Mouse (Mus musculus) CH12.LX (cell line): ENCODE data around the gene Sorbs2. TPM values are rescaled to one million over a fixed set of nuclear protein-coding genes. Genes with fewer than 3 reads are reported as not detected.

Source experiments
- DNase-seq: peaks from one replicate; pipeline ENCODE4 v3.0.0-alpha.2; 2013; ENCODE audit errors: extremely low read depth
- H3K27ac ChIP-seq: 2 replicates; pipeline ENCODE4 v1.5.1; 2012; ENCODE audit warnings: low read depth, mild to moderate bottlenecking, control low read depth, moderate library complexity; ENCODE audit not compliant: insufficient read depth
- H3K27me3 ChIP-seq: replicated peaks from 2 replicates; pipeline ENCODE3; 2012; ENCODE audit warnings: inconsistent platforms
- H3K36me3 ChIP-seq, 2 experiments: replicated peaks in 1 of 2; 2 replicates each; pipeline versions ENCODE3 to v1.6.1; 2012; ENCODE audit warnings: inconsistent platforms in 1 of 2, low read length in 1 of 2, mild to moderate bottlenecking in 1 of 2, mixed read lengths in 1 of 2, moderate library complexity in 1 of 2; ENCODE audit not compliant: control insufficient read depth in 1 of 2, insufficient read depth in 1 of 2
- H3K4me1 ChIP-seq, 2 experiments: 2 replicates each; pipeline ENCODE4 v1.6.1; 2012; ENCODE audit warnings: inconsistent platforms in 1 of 2, moderate library complexity in 1 of 2; ENCODE audit not compliant: insufficient read depth in 2 of 2, control insufficient read depth in 1 of 2
- H3K4me2 ChIP-seq: 2 replicates; pipeline ENCODE4 v1.6.1; 2012; ENCODE audit warnings: low read depth, mild to moderate bottlenecking, control low read depth; ENCODE audit not compliant: poor library complexity, insufficient read depth, severe bottlenecking
- H3K4me3 ChIP-seq, 3 experiments: fragments of 150-350 bp in 1 of 3; sonication (generic) in 1 of 3; replicated peaks in 1 of 3; 2 replicates each; pipeline versions ENCODE3 to v1.5.1; 2011 to 2012; ENCODE audit warnings: low read depth in 2 of 3, low read length in 2 of 3, mild to moderate bottlenecking in 2 of 3, moderate library complexity in 2 of 3, control low read depth in 1 of 3, improper control_type of control experiment in 1 of 3, inconsistent platforms in 1 of 3, mixed read lengths in 1 of 3; ENCODE audit not compliant: poor library complexity in 1 of 3
- H3K79me2 ChIP-seq: replicated peaks from 2 replicates; pipeline ENCODE4 v1.6.1; 2012; ENCODE audit warnings: mild to moderate bottlenecking, moderate library complexity; ENCODE audit not compliant: control insufficient read depth, poor library complexity, insufficient read depth, severe bottlenecking; ENCODE audit errors: extremely low read depth
- H3K9ac ChIP-seq: 2 replicates; pipeline ENCODE4 v1.6.1; 2012; ENCODE audit warnings: low read depth, mild to moderate bottlenecking, control low read depth, moderate library complexity; ENCODE audit not compliant: insufficient read depth
- H3K9me3 ChIP-seq: replicated peaks from 2 replicates; pipeline ENCODE3; 2012; ENCODE audit warnings: low read length, inconsistent platforms, mixed read lengths
- CHD1 ChIP-seq: IDR thresholded peaks from 2 replicates; pipeline ENCODE4 v1.6.1; 2012; ENCODE audit warnings: low read depth, low read length, improper control_type of control experiment, inconsistent platforms
- CHD2 ChIP-seq: IDR thresholded peaks from 2 replicates; pipeline ENCODE4 v1.6.1; 2011; ENCODE audit warnings: low read length, improper control_type of control experiment
- E2F4 ChIP-seq: IDR thresholded peaks from 2 replicates; pipeline ENCODE4 v1.6.1; 2011; ENCODE audit warnings: low read depth, low read length, improper control_type of control experiment; ENCODE audit not compliant: insufficient replicate concordance
- ELF1 ChIP-seq: IDR thresholded peaks from 2 replicates; pipeline ENCODE4 v1.6.1; 2014; ENCODE audit warnings: low read depth, mild to moderate bottlenecking, inconsistent platforms, low read length, improper control_type of control experiment
- ETS1 ChIP-seq: conservative IDR thresholded peaks from 2 replicates; pipeline ENCODE4 v1.6.1; 2012; ENCODE audit warnings: low read depth, mild to moderate bottlenecking, inconsistent platforms, low read length, improper control_type of control experiment, moderate library complexity
- GABPA ChIP-seq: IDR thresholded peaks from 2 replicates; pipeline ENCODE4 v1.6.1; 2012; ENCODE audit warnings: low read depth, low read length, improper control_type of control experiment, inconsistent platforms; ENCODE audit not compliant: insufficient replicate concordance
- HCFC1 ChIP-seq: IDR thresholded peaks from 2 replicates; pipeline ENCODE4 v1.6.1; 2012; ENCODE audit warnings: low read depth, mild to moderate bottlenecking, inconsistent platforms, low read length, improper control_type of control experiment
- IRF4 ChIP-seq: IDR thresholded peaks from 2 replicates; pipeline ENCODE4 v1.6.1; 2014; ENCODE audit warnings: low read depth, mild to moderate bottlenecking, inconsistent platforms, low read length, improper control_type of control experiment
- MAFK ChIP-seq: IDR thresholded peaks from 2 replicates; pipeline ENCODE4 v1.6.1; 2011; ENCODE audit warnings: low read length, improper control_type of control experiment; ENCODE audit not compliant: insufficient replicate concordance
- MAZ ChIP-seq: IDR thresholded peaks from 2 replicates; pipeline ENCODE4 v1.6.1; 2012; ENCODE audit warnings: low read depth, mild to moderate bottlenecking, inconsistent platforms, low read length, improper control_type of control experiment, moderate library complexity
- MEF2A ChIP-seq: IDR thresholded peaks from 2 replicates; pipeline ENCODE4 v1.6.1; 2014; ENCODE audit warnings: low read depth, mild to moderate bottlenecking, inconsistent platforms, low read length, improper control_type of control experiment, borderline replicate concordance
- NELFE ChIP-seq: IDR thresholded peaks from 2 replicates; pipeline ENCODE4 v1.6.1; 2011; ENCODE audit warnings: low read depth, low read length, improper control_type of control experiment
- PAX5 ChIP-seq: IDR thresholded peaks from 2 replicates; pipeline ENCODE4 v1.6.1; 2012; ENCODE audit warnings: low read length, inconsistent platforms, mixed read lengths
- RAD21 ChIP-seq: IDR thresholded peaks from 2 replicates; pipeline ENCODE4 v1.6.1; 2011; ENCODE audit warnings: low read depth, mild to moderate bottlenecking, low read length, improper control_type of control experiment, moderate library complexity
- SIN3A ChIP-seq: IDR thresholded peaks from 2 replicates; pipeline ENCODE4 v1.6.1; 2012; ENCODE audit warnings: low read length, improper control_type of control experiment, inconsistent platforms
- USF1 ChIP-seq: IDR thresholded peaks from 2 replicates; pipeline ENCODE4 v1.6.1; 2014; ENCODE audit warnings: low read depth, mild to moderate bottlenecking, inconsistent platforms, low read length, improper control_type of control experiment
- dilution Hi-C: fragments of 300-500 bp; cut with MboI; formaldehyde crosslinking; loops from 2 replicates; pipeline ENCODE4 v1.14.3; 2020; ENCODE audit warnings: low sequenced_read_pairs; ENCODE audit not compliant: extremely low pct_unique_long_range_greater_than_20kb, extremely low pct_ligation_motif_present
- in situ Hi-C: fragments of 300-500 bp; cut with MboI; formaldehyde crosslinking; loops from 3 replicates; pipeline ENCODE4 v1.14.3; 2019; ENCODE audit warnings: low sequenced_read_pairs, low pct_ligation_motif_present, low pct_unique_long_range_greater_than_20kb, mixed read lengths
- polyA plus RNA-seq: library from polyadenylated mRNA; unstranded; fragments of >175 nt; gene quantifications from 2 replicates; pipeline ENCODE4 v1.2.1, GENCODE M21; 2012; ENCODE audit warnings: low read depth; ENCODE audit not compliant: insufficient read length
- total RNA-seq, 2 experiments: library from RNA; depleted of rRNA; stranded (reverse); fragments of 300-350 nt in 1 of 2; fragments of >200 nt in 1 of 2; gene quantifications; 2 replicates each; pipeline ENCODE4 v1.2.3; 2012 to 2014

Gene Sorbs2
- total and polyA plus RNA-seq, 3 experiments = not detected

DNA sequence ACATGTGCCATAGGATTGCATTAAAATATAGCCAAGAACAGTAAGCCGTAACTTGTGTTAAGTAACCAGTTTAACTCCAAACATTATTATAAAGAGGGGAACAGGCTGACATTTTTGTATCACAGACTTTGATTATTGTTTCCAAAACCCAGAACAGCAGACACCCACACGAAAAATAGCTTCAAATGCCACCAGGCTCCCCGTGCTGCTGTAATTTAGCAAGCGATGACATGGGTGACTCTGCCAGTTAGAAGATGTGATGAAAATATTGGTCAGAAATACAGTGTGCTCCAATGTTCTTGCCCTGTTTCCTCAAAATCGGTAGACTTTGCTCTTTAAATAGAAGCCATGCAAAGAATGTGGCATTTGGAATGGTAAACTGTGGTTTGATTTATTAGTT, 217.7 kb downstream of the Sorbs2 start:
- H3K79me2 ChIP-seq = no peaks in the 10 kb centered on the region
- in situ Hi-C loops (no loop called here), dilution Hi-C loops (no loop called here)
- DNase-seq = no peak
- no peaks in the 10 kb centered on the region for H3K4me1 ChIP-seq
- H3K4me3 ChIP-seq = no peak overlapping the region
- no peak for TF ChIP-seq NELFE
- no peak for TF ChIP-seq USF1
- H3K27ac ChIP-seq = no peak overlapping the region
- no peaks in the 10 kb centered on the region for H3K36me3 ChIP-seq
- H3K9me3 ChIP-seq = no peaks in the 10 kb centered on the region
- no peaks in the 10 kb centered on the region for H3K27me3 ChIP-seq
- no peak overlapping the region for H3K9ac ChIP-seq
- no peak overlapping the region for H3K4me2 ChIP-seq

DNA sequence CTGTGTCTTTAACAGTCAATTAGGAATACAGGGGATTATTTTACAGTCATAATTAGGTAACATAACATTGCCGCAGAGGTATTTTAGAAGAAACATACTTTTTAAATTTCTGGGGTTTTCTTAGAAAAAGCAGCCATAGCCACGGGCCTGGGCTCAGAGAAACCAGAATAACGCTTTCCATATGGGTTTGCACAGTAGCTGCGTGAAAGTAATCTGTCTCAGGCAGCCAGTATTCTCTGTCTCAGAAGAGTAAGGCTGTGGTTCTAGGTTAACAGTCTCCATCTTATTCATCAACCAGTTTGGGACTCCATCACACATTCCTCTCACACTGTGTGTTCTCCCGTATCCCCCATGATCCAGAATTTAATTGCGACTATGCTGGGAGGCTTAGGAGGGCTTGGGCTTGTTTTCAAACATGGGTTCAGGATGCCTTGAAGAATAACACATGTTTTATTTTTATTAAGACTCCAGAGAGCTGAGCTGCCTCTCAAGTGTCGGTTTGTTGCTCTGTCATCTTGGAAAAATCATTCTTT, 222.3 kb downstream of the Sorbs2 start:
- Histone ChIP-seq H3K36me3 (no peaks in the 10 kb centered on the region), H3K9ac (no peak overlapping the region), H3K4me2 (no peak overlapping the region), H3K79me2 (no peaks in the 10 kb centered on the region), H3K4me3 (no peak overlapping the region), H3K27ac (no peak overlapping the region), H3K9me3 (no peaks in the 10 kb centered on the region), H3K4me1 (no peaks in the 10 kb centered on the region), H3K27me3 (no peaks in the 10 kb centered on the region)
- in situ Hi-C loops = no loop called here
- dilution Hi-C loops = no loop called here
- TF ChIP-seq MAZ (no peak), MEF2A (no peak), RAD21 (no peak), SIN3A (no peak), ETS1 (no peak), E2F4 (no peak), GABPA (no peak), IRF4 (no peak), NELFE (no peak), CHD1 (no peak), MAFK (no peak), HCFC1 (no peak), PAX5 (no peak), ELF1 (no peak), CHD2 (no peak)
- DNase-seq = no peak
